Mouse (Mus musculus): ENCODE data around the gene Igfbp3. TPM values are rescaled to one million over a fixed set of nuclear protein-coding genes. Genes with fewer than 3 reads are reported as not detected.

Igfbp3 gene
- polyA plus RNA-seq (2012; rRNA removed) (277 and 285 TPM in 2 replicates), polyA plus RNA-seq (2014; fragmentation: Nextera tagmentation; extraction: Ambion mirVana) (191 and 214 TPM in 2 replicates)

- peak within 1 kb of the TSS; percentile 58 for H3K9ac ChIP-seq (ENCODE audit: low read depth, low read length, severe bottlenecking)
- H3K4me3 ChIP-seq (replicated peaks; ENCODE audit: low read length) = peak within 1 kb of the TSS; percentile 52
- peaks cover 11% of the 10 kb centered on the region for H3K4me1 ChIP-seq (ENCODE audit: control insufficient read depth, insufficient read depth, low read length)
- peak within 1 kb of the TSS; percentile 58 for H3K27ac ChIP-seq (replicated peaks; ENCODE audit: low read depth, low read length)
- ATAC-seq (ENCODE audit: low FRiP score, low read depth) (peak; percentile 77), DNase-seq (ENCODE audit: low spot score) (peak; percentile 65)
- peak within 1 kb of the TSS; percentile 82 for H3K4me2 ChIP-seq (replicated peaks; ENCODE audit: low read depth, low read length, severe bottlenecking)
- no peaks in the 10 kb centered on the region for H3K9me3 ChIP-seq (ENCODE audit: control insufficient read depth, low read length)
- 2% methylated on average over 53 of the region's 104 CpGs for WGBS
- peaks cover 23% of the 10 kb centered on the region; the same call in 1 of the 2 replicates for H3K27me3 ChIP-seq (ENCODE audit: control insufficient read depth, insufficient read depth, low read length)
- TF ChIP-seq POLR2A (IDR thresholded peaks at IDR 0.05; ENCODE audit: borderline replicate concordance, extremely low read depth, insufficient read depth, insufficient read length) = no peak
- H3K36me3 ChIP-seq (ENCODE audit: control insufficient read depth, insufficient read depth, low read length) = peaks cover 8% of the 10 kb centered on the region
Observed at GRCm38 (mm10) chr11:7213501-7214341, at the start of gene Igfbp3. Igfbp3 (minus strand) TSS chr11:7213923.

GRCm38 (mm10) chr11:7250870-7251269, 37.1 kb upstream of the Igfbp3 start:
- Histone ChIP-seq H3K27ac (replicated peaks; ENCODE audit: low read depth, low read length) (no peak overlapping the region), H3K9me3 (ENCODE audit: control insufficient read depth, low read length) (no peaks in the 10 kb centered on the region), H3K36me3 (ENCODE audit: control insufficient read depth, insufficient read depth, low read length) (no peaks in the 10 kb centered on the region), H3K4me2 (replicated peaks; ENCODE audit: low read depth, low read length, severe bottlenecking) (no peak overlapping the region), H3K4me1 (ENCODE audit: control insufficient read depth, insufficient read depth, low read length) (no peaks in the 10 kb centered on the region), H3K4me3 (replicated peaks; ENCODE audit: low read length) (no peak overlapping the region), H3K27me3 (ENCODE audit: control insufficient read depth, insufficient read depth, low read length) (no peaks in the 10 kb centered on the region), H3K9ac (ENCODE audit: low read depth, low read length, severe bottlenecking) (no peak overlapping the region)
- DNase-seq (ENCODE audit: low spot score) = no peak
- 93% methylated on average over 5 of the region's 5 CpGs for WGBS
- ATAC-seq (ENCODE audit: low FRiP score, low read depth) = no peak
- no peak for TF ChIP-seq POLR2A (IDR thresholded peaks at IDR 0.05; ENCODE audit: borderline replicate concordance, extremely low read depth, insufficient read depth, insufficient read length)

GRCm38 (mm10) chr11:7250415-7250814, 36.7 kb upstream of the Igfbp3 start:
- no peaks in the 10 kb centered on the region for H3K4me1 ChIP-seq (ENCODE audit: control insufficient read depth, insufficient read depth, low read length)
- TF ChIP-seq POLR2A (IDR thresholded peaks at IDR 0.05; ENCODE audit: borderline replicate concordance, extremely low read depth, insufficient read depth, insufficient read length) = no peak
- WGBS = 80% methylated on average over 2 of the region's 2 CpGs
- no peaks in the 10 kb centered on the region for H3K9me3 ChIP-seq (ENCODE audit: control insufficient read depth, low read length)
- no peak overlapping the region for H3K9ac ChIP-seq (ENCODE audit: low read depth, low read length, severe bottlenecking)
- no peak overlapping the region for H3K4me3 ChIP-seq (replicated peaks; ENCODE audit: low read length)
- no peak for DNase-seq (ENCODE audit: low spot score)
- no peaks in the 10 kb centered on the region for H3K27me3 ChIP-seq (ENCODE audit: control insufficient read depth, insufficient read depth, low read length)
- no peaks in the 10 kb centered on the region for H3K36me3 ChIP-seq (ENCODE audit: control insufficient read depth, insufficient read depth, low read length)
- no peak overlapping the region for H3K27ac ChIP-seq (replicated peaks; ENCODE audit: low read depth, low read length)
- no peak for ATAC-seq (ENCODE audit: low FRiP score, low read depth)
- H3K4me2 ChIP-seq (replicated peaks; ENCODE audit: low read depth, low read length, severe bottlenecking) = no peak overlapping the region

GRCm38 (mm10) chr11:7244782-7245181, 31.1 kb upstream of the Igfbp3 start:
- Histone ChIP-seq H3K9ac (ENCODE audit: low read depth, low read length, severe bottlenecking) (no peak overlapping the region), H3K4me3 (replicated peaks; ENCODE audit: low read length) (no peak overlapping the region), H3K27me3 (ENCODE audit: control insufficient read depth, insufficient read depth, low read length) (no peaks in the 10 kb centered on the region), H3K4me2 (replicated peaks; ENCODE audit: low read depth, low read length, severe bottlenecking) (no peak overlapping the region), H3K27ac (replicated peaks; ENCODE audit: low read depth, low read length) (no peak overlapping the region), H3K36me3 (ENCODE audit: control insufficient read depth, insufficient read depth, low read length) (no peaks in the 10 kb centered on the region), H3K4me1 (ENCODE audit: control insufficient read depth, insufficient read depth, low read length) (no peaks in the 10 kb centered on the region), H3K9me3 (ENCODE audit: control insufficient read depth, low read length) (no peaks in the 10 kb centered on the region)
- DNase-seq (ENCODE audit: low spot score) (no peak), ATAC-seq (ENCODE audit: low FRiP score, low read depth) (no peak)
- TF ChIP-seq POLR2A (IDR thresholded peaks at IDR 0.05; ENCODE audit: borderline replicate concordance, extremely low read depth, insufficient read depth, insufficient read length) = no peak
- WGBS = 87% methylated on average over 1 of the region's 1 CpGs

- H3K9ac ChIP-seq (ENCODE audit: low read depth, low read length, severe bottlenecking) = no peak overlapping the region
- no peak for TF ChIP-seq POLR2A (IDR thresholded peaks at IDR 0.05; ENCODE audit: borderline replicate concordance, extremely low read depth, insufficient read depth, insufficient read length)
- no peaks in the 10 kb centered on the region for H3K9me3 ChIP-seq (ENCODE audit: control insufficient read depth, low read length)
- ATAC-seq (ENCODE audit: low FRiP score, low read depth) = no peak
- no peak overlapping the region for H3K4me3 ChIP-seq (replicated peaks; ENCODE audit: low read length)
- H3K4me2 ChIP-seq (replicated peaks; ENCODE audit: low read depth, low read length, severe bottlenecking) = no peak overlapping the region
- no peak for DNase-seq (ENCODE audit: low spot score)
- 82% methylated on average over 4 of the region's 4 CpGs for WGBS
- no peaks in the 10 kb centered on the region for H3K27me3 ChIP-seq (ENCODE audit: control insufficient read depth, insufficient read depth, low read length)
- H3K27ac ChIP-seq (replicated peaks; ENCODE audit: low read depth, low read length) = no peak overlapping the region
- H3K4me1 ChIP-seq (ENCODE audit: control insufficient read depth, insufficient read depth, low read length) = no peaks in the 10 kb centered on the region
- H3K36me3 ChIP-seq (ENCODE audit: control insufficient read depth, insufficient read depth, low read length) = no peaks in the 10 kb centered on the region
Observed at GRCm38 (mm10) chr11:7239041-7239740, 25.5 kb upstream of the Igfbp3 start.
